Mouse (Mus musculus) heart, embryonic 15.5 days (tissue): ENCODE measurements around the gene Gzmm. TPM values are rescaled to one million over a fixed set of nuclear protein-coding genes. Genes with fewer than 3 reads are reported as not detected.

Source experiments
- ATAC-seq: fragments of 200-750 bp; cut with Nextera tagmentation; replicated peaks from 2 replicates; pipeline ENCODE4 v1.8.0; 2017; ENCODE audit warnings: low read depth, moderate TSS enrichment; ENCODE audit not compliant: insufficient number of reproducible peaks, insufficient read depth, low FRiP score
- H3K27ac ChIP-seq: fragments of 300-500 bp; sonication (generic); 2 replicates; pipeline ENCODE4 v1.5.1; 2015; ENCODE audit warnings: mild to moderate bottlenecking, inconsistent platforms
- H3K27me3 ChIP-seq: fragments of 300-500 bp; sonication (generic); 2 replicates; pipeline ENCODE4 v1.6.1; 2015; ENCODE audit warnings: inconsistent platforms
- H3K36me3 ChIP-seq: fragments of 300-500 bp; sonication (generic); 2 replicates; pipeline ENCODE4 v1.6.1; 2015; ENCODE audit warnings: mild to moderate bottlenecking, inconsistent platforms
- H3K4me1 ChIP-seq: fragments of 300-500 bp; sonication (generic); replicated peaks from 2 replicates; pipeline ENCODE4 v1.6.1; 2015; ENCODE audit warnings: inconsistent platforms
- H3K4me2 ChIP-seq: fragments of 300-500 bp; sonication (generic); 2 replicates; pipeline ENCODE4 v1.6.1; 2015; ENCODE audit warnings: inconsistent platforms, mild to moderate bottlenecking, moderate library complexity
- H3K4me3 ChIP-seq: fragments of 300-500 bp; sonication (generic); 2 replicates; pipeline ENCODE4 v1.5.1; 2015; ENCODE audit warnings: mild to moderate bottlenecking, inconsistent platforms
- H3K9ac ChIP-seq: fragments of 300-500 bp; sonication (generic); 2 replicates; pipeline ENCODE4 v1.6.1; 2015; ENCODE audit warnings: mild to moderate bottlenecking, inconsistent platforms
- H3K9me3 ChIP-seq: fragments of 300-500 bp; sonication (generic); replicated peaks from 2 replicates; pipeline ENCODE4 v1.6.1; 2016; ENCODE audit warnings: inconsistent platforms
- WGBS: fragments of 180-500 bp; shearing (Covaris S2); methylation state at CpG from one replicate; pipeline ENCODE4 v1.1.7; 2015; ENCODE audit warnings: mixed read lengths; 5-methylcytosine and 5-hydroxymethylcytosine counted together
- polyA plus RNA-seq: library from polyadenylated mRNA; unstranded; fragments of >200 nt; fragmentation: Nextera tagmentation; extraction: Ambion mirVana; gene quantifications from 2 replicates; pipeline ENCODE4 v1.2.1, GENCODE M21; 2015

Gene Gzmm
- polyA plus RNA-seq, 1 experiment from 2014 or later, result 1.1 TPM

GRCm38 (mm10) chr10:79668076-79668475 lies 20.7 kb upstream of the Gzmm start:
- H3K36me3 ChIP-seq, result no peaks in the 10 kb centered on the region
- WGBS, result 76% methylated on average over 5 of the region's 5 CpGs
- H3K4me2 ChIP-seq, result no peak overlapping the region
- H3K27ac ChIP-seq, result no peak overlapping the region
- H3K4me1 ChIP-seq, result peaks cover 17% of the 10 kb centered on the region
- H3K9ac ChIP-seq, result no peak overlapping the region
- no peak overlapping the region for H3K4me3 ChIP-seq
- ATAC-seq, result no peak
- H3K9me3 ChIP-seq, result no peaks in the 10 kb centered on the region
- H3K27me3 ChIP-seq, result peaks cover 4% of the 10 kb centered on the region; the same call in 1 of the 2 replicates

GRCm38 (mm10) chr10:79668771-79669575 lies 19.8 kb upstream of the Gzmm start, which contains the start of gene Tpgs1:
Tpgs1 (plus strand) TSS chr10:79669369.
- Histone ChIP-seq H3K4me3 (peak within 1 kb of the TSS; percentile 62), H3K36me3 (no peaks in the 10 kb centered on the region), H3K9ac (peak within 1 kb of the TSS; percentile 64), H3K4me1 (peaks cover 17% of the 10 kb centered on the region), H3K9me3 (no peaks in the 10 kb centered on the region), H3K27ac (peak within 1 kb of the TSS; percentile 83), H3K4me2 (peak within 1 kb of the TSS; percentile 73), H3K27me3 (peaks cover 4% of the 10 kb centered on the region; the same call in 1 of the 2 replicates)
- WGBS, result 0% methylated on average over 44 of the region's 45 CpGs
- peak; percentile 75 for ATAC-seq

GRCm38 (mm10) chr10:79669576-79670057 lies 19.2 kb upstream of the Gzmm start:
- ATAC-seq, result peak; percentile 47
- Histone ChIP-seq H3K9ac (peak overlapping the region; percentile 64), H3K27ac (peak overlapping the region; percentile 83), H3K9me3 (no peaks in the 10 kb centered on the region), H3K4me2 (peak overlapping the region; percentile 73), H3K27me3 (peaks cover 4% of the 10 kb centered on the region; the same call in 1 of the 2 replicates), H3K4me3 (peak overlapping the region; percentile 62), H3K4me1 (peaks cover 15% of the 10 kb centered on the region), H3K36me3 (no peaks in the 10 kb centered on the region)
- under 1% methylated on average over 47 of the region's 47 CpGs for WGBS

GRCm38 (mm10) chr10:79670071-79670888 lies 18.5 kb upstream of the Gzmm start:
- peak overlapping the region; percentile 73 for H3K4me2 ChIP-seq
- 36% methylated on average over 15 of the region's 15 CpGs for WGBS
- peaks cover 4% of the 10 kb centered on the region; the same call in 1 of the 2 replicates for H3K27me3 ChIP-seq
- H3K9me3 ChIP-seq, result no peaks in the 10 kb centered on the region
- peaks cover 15% of the 10 kb centered on the region for H3K4me1 ChIP-seq
- H3K9ac ChIP-seq, result peak overlapping the region; percentile 64
- H3K36me3 ChIP-seq, result no peaks in the 10 kb centered on the region
- H3K27ac ChIP-seq, result peak overlapping the region; percentile 83; the same call in 1 of the 2 replicates
- ATAC-seq, result no peak
- peak overlapping the region; percentile 62 for H3K4me3 ChIP-seq

GRCm38 (mm10) chr10:79671396-79672087 lies 17.3 kb upstream of the Gzmm start:
- Histone ChIP-seq H3K9ac (no peak overlapping the region), H3K9me3 (no peaks in the 10 kb centered on the region), H3K4me3 (no peak overlapping the region), H3K27ac (no peak overlapping the region), H3K4me2 (no peak overlapping the region), H3K36me3 (no peaks in the 10 kb centered on the region), H3K4me1 (peaks cover 26% of the 10 kb centered on the region), H3K27me3 (no peaks in the 10 kb centered on the region)
- ATAC-seq, result no peak
- 78% methylated on average over 6 of the region's 6 CpGs for WGBS

- H3K9ac ChIP-seq, result no peak overlapping the region
- H3K4me1 ChIP-seq, result peaks cover 27% of the 10 kb centered on the region
- H3K36me3 ChIP-seq, result no peaks in the 10 kb centered on the region
- no peak for ATAC-seq
- WGBS, result 62% methylated on average over 3 of the region's 3 CpGs
- no peaks in the 10 kb centered on the region for H3K27me3 ChIP-seq
- no peak overlapping the region for H3K4me3 ChIP-seq
- no peak overlapping the region for H3K27ac ChIP-seq
- H3K9me3 ChIP-seq, result no peaks in the 10 kb centered on the region
- H3K4me2 ChIP-seq, result no peak overlapping the region
Observed at GRCm38 (mm10) chr10:79672088-79672455, 16.7 kb upstream of the Gzmm start.

GRCm38 (mm10) chr10:79673054-79673453 lies 15.8 kb upstream of the Gzmm start:
- no peak for ATAC-seq

GRCm38 (mm10) chr10:79675346-79676035 lies 13.3 kb upstream of the Gzmm start:
- Histone ChIP-seq H3K4me1 (peaks cover 19% of the 10 kb centered on the region), H3K27me3 (no peaks in the 10 kb centered on the region), H3K36me3 (no peaks in the 10 kb centered on the region), H3K4me2 (no peak overlapping the region), H3K4me3 (no peak overlapping the region), H3K9ac (no peak overlapping the region), H3K27ac (no peak overlapping the region), H3K9me3 (no peaks in the 10 kb centered on the region)
- WGBS, result 49% methylated on average over 44 of the region's 44 CpGs
- 0 out of 2 replicates have a peak, but pooled peaks have one; percentile 5 for ATAC-seq

More at GRCm38 (mm10) chr10:79673054-79673453, 15.8 kb upstream of the Gzmm start:
- no peak overlapping the region for H3K9ac ChIP-seq
- 87% methylated on average over 3 of the region's 3 CpGs for WGBS
- H3K36me3 ChIP-seq, result no peaks in the 10 kb centered on the region
- no peak overlapping the region for H3K4me2 ChIP-seq
- no peaks in the 10 kb centered on the region for H3K9me3 ChIP-seq
- no peak overlapping the region for H3K27ac ChIP-seq
- H3K4me1 ChIP-seq, result peaks cover 27% of the 10 kb centered on the region
- no peaks in the 10 kb centered on the region for H3K27me3 ChIP-seq
- H3K4me3 ChIP-seq, result no peak overlapping the region

GRCm38 (mm10) chr10:79680606-79681495 lies 8.0 kb upstream of the Gzmm start:
- ATAC-seq, result no peak

More at GRCm38 (mm10) chr10:79680606-79681495, 8.0 kb upstream of the Gzmm start:
- H3K9ac ChIP-seq, result peak overlapping the region; percentile 35
- no peaks in the 10 kb centered on the region for H3K27me3 ChIP-seq
- peak overlapping the region; percentile 89 for H3K27ac ChIP-seq
- WGBS, result 31% methylated on average over 11 of the region's 11 CpGs
- H3K4me1 ChIP-seq, result peaks cover 41% of the 10 kb centered on the region
- peaks cover 13% of the 10 kb centered on the region for H3K36me3 ChIP-seq
- H3K4me2 ChIP-seq, result peak overlapping the region; percentile 65
- peak overlapping the region; percentile 87 for H3K4me3 ChIP-seq
- H3K9me3 ChIP-seq, result no peaks in the 10 kb centered on the region
